Mouse (Mus musculus): ENCODE results near the gene Adgrf1. TPM values are rescaled to one million over a fixed set of nuclear protein-coding genes. Genes with fewer than 3 reads are reported as not detected.

The Adgrf1 gene
- total and polyA plus RNA-seq, 3 experiments = not detected

- Histone ChIP-seq H3K79me2 (ENCODE audit: control insufficient read depth, insufficient read depth, low read length, poor library complexity) (no peaks in the 10 kb centered on the region), H3K4me1 (ENCODE audit: control insufficient read depth in 1 of 2, insufficient read depth in 2 of 2, low read length in 2 of 2) (no peaks in the 10 kb centered on the region), H3K27me3 (ENCODE audit: control insufficient read depth in 1 of 2, insufficient read depth in 2 of 2, low read length in 2 of 2) (no peaks in the 10 kb centered on the region), H3K27ac (ENCODE audit: control insufficient read depth, low read depth, low read length) (no peak overlapping the region), H3K4me3 (ENCODE audit: control insufficient read depth in 1 of 2, insufficient read depth in 1 of 2, low read depth in 2 of 2, low read length in 2 of 2) (no peak overlapping the region), H3K36me3 (ENCODE audit: control insufficient read depth in 1 of 2, insufficient read depth in 2 of 2, low read length in 2 of 2) (no peaks in the 10 kb centered on the region), H3K9ac (ENCODE audit: control insufficient read depth, low read depth, low read length, poor library complexity, severe bottlenecking) (no peak overlapping the region), H3K9me3 (replicated peaks; ENCODE audit: insufficient read depth, low read length) (no peaks in the 10 kb centered on the region)
- TF ChIP-seq SMC3 (IDR thresholded peaks at IDR 0.05; ENCODE audit: low read depth, low read length) (no peak), BHLHE40 (IDR thresholded peaks at IDR 0.05; ENCODE audit: borderline replicate concordance, low read depth, low read length) (no peak), POLR2AphosphoS5 (IDR thresholded peaks at IDR 0.05; ENCODE audit: borderline replicate concordance, low read depth, low read length) (no peak), TAL1 (IDR thresholded peaks at IDR 0.05; ENCODE audit: low read length) (no peak), USF2 (IDR thresholded peaks at IDR 0.05; ENCODE audit: borderline replicate concordance in 1 of 2, insufficient read depth in 1 of 2, low read depth in 1 of 2, low read length in 2 of 2) (no peak), NRF1 (IDR thresholded peaks at IDR 0.05; ENCODE audit: insufficient read depth, low read depth, low read length, poor library complexity, severe bottlenecking) (no peak), ZNF384 (IDR thresholded peaks at IDR 0.05; ENCODE audit: low read depth, low read length) (no peak), MAZ (IDR thresholded peaks at IDR 0.05; ENCODE audit: low read depth, low read length) (no peak), JUND (IDR thresholded peaks at IDR 0.05; ENCODE audit: low read depth, low read length) (no peak), POLR2AphosphoS2 (IDR thresholded peaks at IDR 0.05; ENCODE audit: low read length) (no peak), MEF2A (IDR thresholded peaks at IDR 0.05; ENCODE audit: extremely low read depth, insufficient replicate concordance, low read depth, low read length, poor library complexity, severe bottlenecking) (no peak), CTCF (IDR thresholded peaks at IDR 0.05 in 2 of 3, conservative IDR thresholded peaks at IDR 0.05 in 1 of 3; ENCODE audit: control insufficient read depth in 1 of 3, insufficient read depth in 1 of 3, low read depth in 2 of 3, low read length in 3 of 3, poor library complexity in 1 of 3, severe bottlenecking in 1 of 3) (no peak), MYC (IDR thresholded peaks at IDR 0.05; ENCODE audit: low read depth, low read length) (no peak), E2F4 (IDR thresholded peaks at IDR 0.05; ENCODE audit: borderline replicate concordance, low read depth, low read length) (no peak), KAT2A (conservative IDR thresholded peaks at IDR 0.05; ENCODE audit: low read depth, low read length) (no peak), ZMIZ1 (IDR thresholded peaks at IDR 0.05; ENCODE audit: low read depth, low read length) (no peak)
- DNase-seq (ENCODE audit: low read depth, low spot score) = no peak
Observed at GRCm38 (mm10) chr17:43245364-43245763, 24.8 kb upstream of the Adgrf1 start.

DNA sequence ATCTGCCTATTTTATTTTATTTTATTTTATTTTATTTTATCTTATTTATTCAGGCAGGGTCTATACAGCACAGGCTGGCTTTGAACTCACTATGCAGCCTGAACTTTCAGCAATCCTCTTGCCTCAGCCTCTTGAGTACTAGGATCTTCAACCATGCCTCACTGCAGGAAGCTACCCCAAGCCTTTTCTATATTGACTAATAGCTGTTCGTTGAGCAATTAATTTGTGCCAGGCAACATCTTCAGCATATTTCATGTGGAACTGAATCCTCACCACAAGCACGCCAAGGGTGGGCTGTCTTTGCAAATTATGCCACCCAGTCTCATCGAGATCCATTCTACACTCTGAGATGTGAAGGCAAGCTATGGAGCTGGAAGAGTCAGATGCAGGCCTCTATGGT, 22.9 kb upstream of the Adgrf1 start:
- TF ChIP-seq MAZ (IDR thresholded peaks at IDR 0.05; ENCODE audit: low read depth, low read length) (no peak), ZC3H11A (IDR thresholded peaks at IDR 0.05; ENCODE audit: low read depth, low read length) (no peak), SMC3 (IDR thresholded peaks at IDR 0.05; ENCODE audit: low read depth, low read length) (no peak), CHD1 (IDR thresholded peaks at IDR 0.05; ENCODE audit: low read depth, low read length) (no peak), TCF12 (IDR thresholded peaks at IDR 0.05; ENCODE audit: low read depth, low read length) (no peak), TBP (IDR thresholded peaks at IDR 0.05; ENCODE audit: low read depth, low read length) (no peak), MYC (IDR thresholded peaks at IDR 0.05; ENCODE audit: low read depth, low read length) (no peak), MAFK (IDR thresholded peaks at IDR 0.05; ENCODE audit: borderline replicate concordance, low read depth, low read length) (no peak), ELF1 (IDR thresholded peaks at IDR 0.05; ENCODE audit: low read depth, low read length) (no peak), ZMIZ1 (IDR thresholded peaks at IDR 0.05; ENCODE audit: low read depth, low read length) (no peak), CTCF (IDR thresholded peaks at IDR 0.05 in 2 of 3, conservative IDR thresholded peaks at IDR 0.05 in 1 of 3; ENCODE audit: control insufficient read depth in 1 of 3, insufficient read depth in 1 of 3, low read depth in 2 of 3, low read length in 3 of 3, poor library complexity in 1 of 3, severe bottlenecking in 1 of 3) (no peak), SIN3A (IDR thresholded peaks at IDR 0.05; ENCODE audit: low read length) (no peak)
- Histone ChIP-seq H3K4me1 (ENCODE audit: control insufficient read depth in 1 of 2, insufficient read depth in 2 of 2, low read length in 2 of 2) (no peaks in the 10 kb centered on the region), H3K9me3 (replicated peaks; ENCODE audit: insufficient read depth, low read length) (no peaks in the 10 kb centered on the region), H3K4me3 (ENCODE audit: control insufficient read depth in 1 of 2, insufficient read depth in 1 of 2, low read depth in 2 of 2, low read length in 2 of 2) (no peak overlapping the region), H3K9ac (ENCODE audit: control insufficient read depth, low read depth, low read length, poor library complexity, severe bottlenecking) (no peak overlapping the region), H3K79me2 (ENCODE audit: control insufficient read depth, insufficient read depth, low read length, poor library complexity) (no peaks in the 10 kb centered on the region), H3K27me3 (ENCODE audit: control insufficient read depth in 1 of 2, insufficient read depth in 2 of 2, low read length in 2 of 2) (no peaks in the 10 kb centered on the region), H3K36me3 (ENCODE audit: control insufficient read depth in 1 of 2, insufficient read depth in 2 of 2, low read length in 2 of 2) (no peaks in the 10 kb centered on the region), H3K27ac (ENCODE audit: control insufficient read depth, low read depth, low read length) (no peak overlapping the region)
- DNase-seq (ENCODE audit: low read depth, low spot score) = no peak
